Mouse (Mus musculus) hindbrain, embryonic 16.5 days (tissue): ENCODE results near the gene Gpr18. TPM values are rescaled to one million over a fixed set of nuclear protein-coding genes. Genes with fewer than 3 reads are reported as not detected.
A peak's percentile ranks its signal among the peaks of the same experiment; 100 is the strongest.
"Not testable (repeated sequence)": the region's sequence is repeated elsewhere in the genome, so short reads cannot be mapped to it uniquely, and the experiment has no call there.

ENCODE experiments used
- ATAC-seq: fragments of 200-750 bp; cut with Nextera tagmentation; 2 replicates; pipeline ENCODE4 v1.8.0; 2017; ENCODE audit warnings: moderate TSS enrichment, moderate library complexity
- H3K27ac ChIP-seq: fragments of 300-500 bp; sonication (generic); 2 replicates; pipeline ENCODE4 v1.5.1; 2014; ENCODE audit warnings: low read depth, mild to moderate bottlenecking, control low read depth, low read length, moderate library complexity
- H3K27me3 ChIP-seq: fragments of 300-500 bp; sonication (generic); replicated peaks from 2 replicates; pipeline ENCODE4 v1.6.1; 2014; ENCODE audit warnings: low read length; ENCODE audit not compliant: control insufficient read depth, insufficient read depth
- H3K36me3 ChIP-seq: fragments of 300-500 bp; sonication (generic); 2 replicates; pipeline ENCODE4 v1.6.1; 2014; ENCODE audit warnings: mild to moderate bottlenecking, low read length, moderate library complexity, mixed read lengths; ENCODE audit not compliant: control insufficient read depth, insufficient read depth
- H3K4me1 ChIP-seq: fragments of 300-500 bp; sonication (generic); 2 replicates; pipeline ENCODE4 v1.6.1; 2014; ENCODE audit warnings: low read depth, low read length; ENCODE audit not compliant: control insufficient read depth, insufficient read depth
- H3K4me2 ChIP-seq: fragments of 300-500 bp; sonication (generic); 2 replicates; pipeline ENCODE4 v1.6.1; 2014; ENCODE audit warnings: mild to moderate bottlenecking, low read length, control low read depth, moderate library complexity
- H3K4me3 ChIP-seq: fragments of 300-500 bp; sonication (generic); 2 replicates; pipeline ENCODE4 v1.5.1; 2014; ENCODE audit warnings: mild to moderate bottlenecking, low read length, control low read depth, moderate library complexity
- H3K9ac ChIP-seq: fragments of 300-500 bp; sonication (generic); 2 replicates; pipeline ENCODE4 v1.6.1; 2014; ENCODE audit warnings: low read depth, mild to moderate bottlenecking, control low read depth, low read length, moderate library complexity
- H3K9me3 ChIP-seq: fragments of 300-500 bp; sonication (generic); 2 replicates; pipeline ENCODE4 v1.6.1; 2014; ENCODE audit warnings: mild to moderate bottlenecking, low read length, moderate library complexity; ENCODE audit not compliant: control insufficient read depth
- WGBS: fragments of 180-500 bp; shearing (Covaris S2); extraction: QIAGEN DNeasy Blood & Tissue Kit; methylation state at CpG from one replicate; pipeline ENCODE4 v1.1.7; 2014; 5-methylcytosine and 5-hydroxymethylcytosine counted together
- polyA plus RNA-seq: library from polyadenylated mRNA; unstranded; fragments of >200 nt; fragmentation: Nextera tagmentation; extraction: Ambion mirVana; gene quantifications from 2 replicates; pipeline ENCODE4 v1.2.1, GENCODE M21; 2015

Gpr18 gene
- polyA plus RNA-seq, 1 experiment from 2014 or later, result 0.16 TPM

DNA sequence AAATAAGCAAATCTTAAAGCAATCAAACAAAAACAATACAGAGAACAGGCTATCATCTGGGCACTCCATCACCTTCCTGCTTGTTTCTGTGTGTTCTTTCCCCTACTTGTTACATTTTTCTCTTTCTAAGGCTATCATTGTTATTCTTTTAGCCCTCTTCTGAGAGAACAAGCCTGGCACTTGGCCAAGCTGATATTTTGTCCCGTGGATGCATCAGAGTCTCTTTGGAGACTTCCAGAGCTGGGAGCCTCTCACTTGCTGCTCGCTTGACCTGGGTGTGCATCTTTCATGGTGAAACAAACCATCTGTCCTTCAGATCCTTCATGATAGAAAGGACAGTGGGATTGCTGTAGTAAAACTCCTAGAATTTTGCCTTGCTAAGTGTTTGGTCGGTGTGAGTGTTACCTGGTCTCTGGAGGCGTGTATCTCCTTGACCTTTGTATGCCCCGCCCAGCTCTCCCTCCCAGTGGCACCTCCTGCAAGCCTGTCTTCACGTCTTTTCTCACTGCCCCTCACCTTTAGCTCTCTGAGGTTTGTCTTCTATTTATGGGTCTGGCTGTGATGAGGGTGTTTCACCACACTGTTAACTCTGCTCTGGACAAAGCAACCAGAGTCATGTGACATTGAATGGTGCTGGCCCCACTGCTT lies 31.3 kb downstream of the Gpr18 start:
- H3K4me2 ChIP-seq, result no peak overlapping the region
- ATAC-seq, result no peak
- H3K27me3 ChIP-seq, result no peaks in the 10 kb centered on the region
- no peak overlapping the region for H3K27ac ChIP-seq
- H3K4me1 ChIP-seq, result peaks cover 10% of the 10 kb centered on the region
- 79% methylated on average over 6 of the region's 6 CpGs for WGBS
- no peaks in the 10 kb centered on the region for H3K9me3 ChIP-seq
- H3K36me3 ChIP-seq, result no peaks in the 10 kb centered on the region
- H3K4me3 ChIP-seq, result no peak overlapping the region
- H3K9ac ChIP-seq, result no peak overlapping the region

DNA sequence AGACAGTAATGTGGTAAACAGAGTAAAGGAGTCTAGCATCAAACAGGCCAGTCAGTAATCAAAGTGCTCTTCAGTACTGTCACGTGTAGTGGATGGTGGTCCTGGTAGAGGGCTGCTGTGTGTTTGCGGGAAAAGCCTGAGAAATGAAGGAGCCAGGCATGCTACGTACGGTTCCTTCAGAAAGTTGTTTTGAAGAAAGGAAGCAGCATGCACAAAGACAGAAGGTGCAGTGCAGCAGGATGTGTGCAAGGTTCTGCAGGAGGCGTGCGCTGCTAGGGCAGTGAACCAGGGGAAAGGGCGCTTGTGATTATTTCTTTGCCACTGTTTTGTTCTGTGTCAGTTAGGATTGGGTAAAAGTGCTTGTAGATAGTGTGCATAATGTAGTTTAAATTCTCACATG lies 34.4 kb downstream of the Gpr18 start:
- Histone ChIP-seq H3K27ac (no peak overlapping the region), H3K4me3 (no peak overlapping the region), H3K36me3 (no peaks in the 10 kb centered on the region), H3K9me3 (no peaks in the 10 kb centered on the region), H3K9ac (no peak overlapping the region), H3K4me1 (peaks cover 16% of the 10 kb centered on the region), H3K4me2 (no peak overlapping the region), H3K27me3 (no peaks in the 10 kb centered on the region)
- no peak for ATAC-seq
- 83% methylated on average over 7 of the region's 7 CpGs for WGBS

- Histone ChIP-seq H3K9me3 (no peaks in the 10 kb centered on the region), H3K4me1 (peaks cover 16% of the 10 kb centered on the region), H3K27ac (no peak overlapping the region), H3K9ac (peak overlapping the region; percentile 71), H3K4me3 (peak overlapping the region; percentile 91), H3K4me2 (peak overlapping the region; percentile 85), H3K36me3 (no peaks in the 10 kb centered on the region), H3K27me3 (no peaks in the 10 kb centered on the region)
- 20% methylated on average over 16 of the region's 16 CpGs for WGBS
- ATAC-seq, result no peak
Measured at GRCm38 (mm10) chr14:121879266-121879840, 36.2 kb downstream of the Gpr18 start.

GRCm38 (mm10) chr14:121878859-121879206 lies 36.7 kb downstream of the Gpr18 start:
- Histone ChIP-seq H3K36me3 (no peaks in the 10 kb centered on the region), H3K27me3 (no peaks in the 10 kb centered on the region), H3K9ac (peak overlapping the region; percentile 71), H3K9me3 (no peaks in the 10 kb centered on the region), H3K27ac (peak overlapping the region; percentile 13; the same call in 1 of the 2 replicates), H3K4me3 (peak overlapping the region; percentile 91), H3K4me1 (peaks cover 16% of the 10 kb centered on the region), H3K4me2 (peak overlapping the region; percentile 85)
- 1% methylated on average over 19 of the region's 27 CpGs for WGBS
- ATAC-seq, result no peak

GRCm38 (mm10) chr14:121878176-121878858 lies 37.3 kb downstream of the Gpr18 start, which contains the start of gene Ubac2:
TSS of gene Ubac2 (plus strand) at chr14:121878620.
- no peaks in the 10 kb centered on the region for H3K36me3 ChIP-seq
- peak within 1 kb of the TSS; percentile 72 for H3K9ac ChIP-seq
- WGBS, result under 1% methylated on average over 54 of the region's 61 CpGs
- no peaks in the 10 kb centered on the region for H3K9me3 ChIP-seq
- H3K4me1 ChIP-seq, result peaks cover 16% of the 10 kb centered on the region
- no peaks in the 10 kb centered on the region for H3K27me3 ChIP-seq
- peak within 1 kb of the TSS; percentile 85 for H3K4me2 ChIP-seq
- peak within 1 kb of the TSS; percentile 85 for H3K27ac ChIP-seq
- peak within 1 kb of the TSS; percentile 91 for H3K4me3 ChIP-seq
- peak; percentile 99 for ATAC-seq

DNA sequence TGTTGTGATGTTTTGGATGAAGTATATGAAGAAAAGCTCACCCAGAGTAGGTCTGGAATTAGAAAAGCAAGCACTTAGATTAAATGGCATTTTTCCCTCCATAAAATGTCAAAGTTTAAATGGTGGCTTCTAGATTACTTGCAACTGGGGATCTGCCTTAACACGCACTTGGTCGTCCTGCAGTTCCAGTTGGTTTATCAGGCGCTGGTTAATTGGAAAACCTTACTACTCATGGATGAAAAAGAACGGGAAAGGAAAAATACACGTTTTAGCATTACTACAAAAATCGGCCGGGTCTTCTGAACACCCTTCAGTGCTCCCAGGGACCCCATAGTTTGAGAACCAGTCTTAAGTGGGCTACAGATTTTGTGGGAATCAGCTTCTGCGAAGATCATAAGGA lies 37.9 kb downstream of the Gpr18 start:
- 38% methylated on average over 8 of the region's 8 CpGs for WGBS
- peak overlapping the region; percentile 77 for H3K4me2 ChIP-seq
- no peak for ATAC-seq

DNA sequence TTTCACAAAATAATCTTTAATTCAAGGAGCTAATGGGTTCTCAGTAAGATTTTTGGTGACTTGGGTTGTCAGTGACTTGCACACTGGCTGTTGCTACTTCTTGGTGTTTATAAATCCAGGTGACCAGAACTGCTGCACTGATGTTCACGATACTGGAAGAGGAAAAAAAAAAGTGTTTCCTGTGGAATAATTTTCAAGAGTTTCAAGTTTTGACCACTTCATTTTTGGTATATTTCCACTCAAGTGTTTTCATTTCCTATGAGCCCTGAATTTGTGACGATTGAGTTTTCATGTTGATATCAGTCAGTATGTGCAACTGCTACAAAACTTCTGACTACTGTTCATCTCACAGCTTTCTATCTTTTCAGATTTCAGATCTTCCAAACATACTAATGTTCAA lies 38.7 kb downstream of the Gpr18 start:
- no peak for ATAC-seq
- Histone ChIP-seq H3K4me1 (peaks cover 16% of the 10 kb centered on the region), H3K27ac (no peak overlapping the region), H3K9me3 (no peaks in the 10 kb centered on the region), H3K4me3 (no peak overlapping the region), H3K27me3 (no peaks in the 10 kb centered on the region), H3K36me3 (no peaks in the 10 kb centered on the region), H3K4me2 (no peak overlapping the region), H3K9ac (no peak overlapping the region)
- 89% methylated on average over 2 of the region's 2 CpGs for WGBS

More for the DNA sequence above, 37.9 kb downstream of the Gpr18 start:
- H3K4me1 ChIP-seq, result peaks cover 16% of the 10 kb centered on the region
- peak overlapping the region; percentile 72 for H3K9ac ChIP-seq
- no peaks in the 10 kb centered on the region for H3K9me3 ChIP-seq
- H3K36me3 ChIP-seq, result no peaks in the 10 kb centered on the region
- peak overlapping the region; percentile 85 for H3K27ac ChIP-seq
- no peaks in the 10 kb centered on the region for H3K27me3 ChIP-seq
- H3K4me3 ChIP-seq, result peak overlapping the region; percentile 91

DNA sequence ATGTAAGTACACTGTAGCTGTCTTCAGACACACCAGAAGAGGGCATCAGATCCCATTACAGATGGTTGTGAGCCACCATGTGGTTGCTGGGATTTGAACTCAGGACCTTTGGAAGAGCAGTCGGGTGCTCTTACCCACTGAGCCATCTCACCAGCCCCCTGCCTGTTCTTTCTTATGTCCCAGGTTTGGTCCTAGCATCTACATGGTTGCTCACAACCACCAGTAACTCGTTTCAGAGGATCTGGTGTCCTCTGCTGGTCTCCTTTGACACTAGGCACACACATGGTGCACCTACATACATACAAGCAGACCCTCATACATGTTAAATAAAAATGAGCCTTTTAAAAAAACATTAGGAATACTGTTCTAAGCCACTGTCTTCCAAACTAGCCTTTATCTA lies 39.4 kb downstream of the Gpr18 start:
- H3K27me3 ChIP-seq, H3K36me3 ChIP-seq, H3K9ac ChIP-seq, ATAC-seq, H3K9me3 ChIP-seq, H3K27ac ChIP-seq, H3K4me2 ChIP-seq, H3K4me3 ChIP-seq: not testable (repeated sequence)
- 80% methylated on average over 2 of the region's 2 CpGs for WGBS
- H3K4me1 ChIP-seq, result peaks cover 16% of the 10 kb centered on the region

- Histone ChIP-seq H3K4me1 (peaks cover 3% of the 10 kb centered on the region; the same call in 1 of the 2 replicates), H3K36me3 (no peaks in the 10 kb centered on the region), H3K9me3 (no peaks in the 10 kb centered on the region), H3K27ac (no peak overlapping the region), H3K4me3 (no peak overlapping the region), H3K4me2 (no peak overlapping the region), H3K9ac (no peak overlapping the region), H3K27me3 (no peaks in the 10 kb centered on the region)
- ATAC-seq, result no peak
- 90% methylated on average over 4 of the region's 4 CpGs for WGBS
Measured at GRCm38 (mm10) chr14:121873646-121874045, 41.9 kb downstream of the Gpr18 start.
